In genomic region chr4:62207851-62208695, GRCm38 (mm10) we compare ENCODE assay signal across 8 mouse cellular contexts. TPM values are rescaled to one million over a fixed set of nuclear protein-coding genes. Genes with fewer than 3 reads are reported as not detected.
A peak's percentile ranks its signal among the peaks of the same experiment; 100 is the strongest.
DNase-seq lines count a peak whose midpoint lies in the region; ATAC-seq and TF ChIP-seq lines count a peak whose summit lies in the region.

No protein-coding gene starts in this region.

- H3K36me3 ChIP-seq in hindbrain, embryonic 15.5 days, result peaks cover 20% of the 10 kb centered on the region

- WGBS in hindbrain, embryonic 15.5 days, result under 1% methylated on average over 45 of the region's 45 CpGs

- TF ChIP-seq CTCF in gastrocnemius, adult 2 months (IDR thresholded peaks at IDR 0.05), result no peak

- H3K4me2 ChIP-seq in hindbrain, embryonic 15.5 days, result peak overlapping the region; percentile 64

- H3K4me3 ChIP-seq in gastrocnemius, adult 2 months, result peak overlapping the region; percentile 83
- peak overlapping the region; percentile 67 for H3K4me3 ChIP-seq in hindbrain, embryonic 15.5 days

- H3K27ac ChIP-seq in gastrocnemius, adult 2 months, result peak overlapping the region; percentile 85
- H3K27ac ChIP-seq in hindbrain, embryonic 15.5 days (replicated peaks), result peak overlapping the region; percentile 96

- peak; percentile 93 to 97 for DNase-seq in adrenal gland, adult (ENCODE audit: inconsistent age in 2 of 2, low spot score in 1 of 2)
- DNase-seq in cerebellum, postnatal 4 days (ENCODE audit: low spot score in 2 of 2), result peak; percentile 81 to 91
- DNase-seq in gastrocnemius, adult 2 months, result peak; percentile 90
- peak; percentile 88 for DNase-seq in left cerebral cortex, adult 11 months (ENCODE audit: low spot score)
- peak; percentile 90 for DNase-seq in lung, postnatal 14 days
- DNase-seq in right cerebral cortex, adult 2 months (ENCODE audit: low spot score in 2 of 2), result peak; percentile 90 to 92
- no peak for DNase-seq in c-Kit-positive CD71-positive TER-119-positive erythroid progenitor cells, embryonic 14.5 days (ENCODE audit: low spot score)

- H3K9ac ChIP-seq in hindbrain, embryonic 15.5 days, result peak overlapping the region; percentile 81

- peak; percentile 98 for ATAC-seq in hindbrain, embryonic 15.5 days (ENCODE audit: low FRiP score, low read depth)

- H3K27me3 ChIP-seq in hindbrain, embryonic 15.5 days, result no peaks in the 10 kb centered on the region

- H3K9me3 ChIP-seq in hindbrain, embryonic 15.5 days, result no peaks in the 10 kb centered on the region

- intact Hi-C loops in gastrocnemius, adult 2 months (cut with DNase I), result no loop called here

- peaks cover 14% of the 10 kb centered on the region for H3K4me1 ChIP-seq in hindbrain, embryonic 15.5 days (replicated peaks)

RNA-seq across cellular contexts. Expression of gene Zfp37, which starts 22.8 kb away (rescaled TPM):
- total RNA-seq in gastrocnemius, adult 2 months (2021), result 1 to 10 TPM; 1.2 to 1.3 TPM
- polyA plus RNA-seq in hindbrain, embryonic 15.5 days (2015; fragmentation: Nextera tagmentation; extraction: Ambion mirVana), result 24.4 and 28.3 TPM in 2 replicates

RNA-seq across cellular contexts. Expression of gene Slc31a2, which starts 54.3 kb away (rescaled TPM):
- total RNA-seq in gastrocnemius, adult 2 months (2021), result 1 to 10 TPM; 5.8 to 8.9 TPM
- polyA plus RNA-seq in hindbrain, embryonic 15.5 days (2015; fragmentation: Nextera tagmentation; extraction: Ambion mirVana), result 16.7 and 19.5 TPM in 2 replicates

RNA-seq across cellular contexts. Expression of gene Mup21, which starts 57.4 kb away (rescaled TPM):
- total RNA-seq in gastrocnemius, adult 2 months (2021), result not detected
- polyA plus RNA-seq in hindbrain, embryonic 15.5 days (2015; fragmentation: Nextera tagmentation; extraction: Ambion mirVana), result not detected in 2 replicates
